Mouse (Mus musculus) adrenal gland, adult (tissue): ENCODE measurements around the gene Fam228a.
"Not testable (repeated sequence)": the region's sequence is repeated elsewhere in the genome, so short reads cannot be mapped to it uniquely, and the experiment has no call there.

ENCODE experiments used
- DNase-seq, 2 experiments: peaks; one replicate each; pipeline ENCODE4 v3.0.0; 2022 to 2023; ENCODE audit warnings: low spot score in 1 of 2; ENCODE audit not compliant: inconsistent age in 2 of 2

Fam228a gene

GRCm38 (mm10) chr12:4719066-4719761, 19.0 kb downstream of the Fam228a start:
- DNase-seq, result no peak

GRCm38 (mm10) chr12:4717417-4717816, 20.8 kb downstream of the Fam228a start:
- DNase-seq, result no peak

GRCm38 (mm10) chr12:4715606-4716005, 22.6 kb downstream of the Fam228a start:
- no peak for DNase-seq

- DNase-seq, result no peak
Measured at GRCm38 (mm10) chr12:4713361-4713760, 24.9 kb downstream of the Fam228a start.

- no peak for DNase-seq
Measured at GRCm38 (mm10) chr12:4709926-4710325, 28.3 kb downstream of the Fam228a start.

- no peak for DNase-seq
Measured at GRCm38 (mm10) chr12:4708881-4709604, 29.2 kb downstream of the Fam228a start.

- DNase-seq, result no peak
Measured at GRCm38 (mm10) chr12:4708296-4708695, 29.9 kb downstream of the Fam228a start.

- DNase-seq, result no peak
Measured at GRCm38 (mm10) chr12:4707488-4708017, 30.7 kb downstream of the Fam228a start.

GRCm38 (mm10) chr12:4706901-4707300, 31.3 kb downstream of the Fam228a start:
- DNase-seq, result no peak

- no peak for DNase-seq
Measured at GRCm38 (mm10) chr12:4706175-4706574, 32.1 kb downstream of the Fam228a start.

GRCm38 (mm10) chr12:4705626-4706025, 32.6 kb downstream of the Fam228a start:
- DNase-seq, result not testable (repeated sequence)

- DNase-seq, result no peak
Measured at GRCm38 (mm10) chr12:4694534-4694933, 43.7 kb downstream of the Fam228a start.

- DNase-seq, result no peak
Measured at GRCm38 (mm10) chr12:4691193-4691592, 47.0 kb downstream of the Fam228a start.

GRCm38 (mm10) chr12:4689341-4689740, 48.9 kb downstream of the Fam228a start:
- no peak for DNase-seq

GRCm38 (mm10) chr12:4688386-4688785, 49.8 kb downstream of the Fam228a start:
- DNase-seq, result no peak

- peak; percentile 30 to 62 for DNase-seq
Measured at GRCm38 (mm10) chr12:4685441-4685840, 52.8 kb downstream of the Fam228a start.

- DNase-seq, result no peak
Measured at GRCm38 (mm10) chr12:4679971-4680370, 58.3 kb downstream of the Fam228a start.

GRCm38 (mm10) chr12:4676336-4676735, 61.9 kb downstream of the Fam228a start:
- no peak for DNase-seq

GRCm38 (mm10) chr12:4665675-4666037, 72.6 kb downstream of the Fam228a start:
- DNase-seq, result peak in 1 of 2 experiments; percentile 54

- DNase-seq, result peak in 1 of 2 experiments; percentile 54
Measured at GRCm38 (mm10) chr12:4664929-4665674, 73.1 kb downstream of the Fam228a start.
